Mouse (Mus musculus) thymus, postnatal 14 days (tissue): Measurements from ENCODE around the gene Cfl1.

ENCODE experiments used
- DNase-seq: peaks from one replicate; pipeline ENCODE4 v3.0.0; 2021

Cfl1 gene

DNA sequence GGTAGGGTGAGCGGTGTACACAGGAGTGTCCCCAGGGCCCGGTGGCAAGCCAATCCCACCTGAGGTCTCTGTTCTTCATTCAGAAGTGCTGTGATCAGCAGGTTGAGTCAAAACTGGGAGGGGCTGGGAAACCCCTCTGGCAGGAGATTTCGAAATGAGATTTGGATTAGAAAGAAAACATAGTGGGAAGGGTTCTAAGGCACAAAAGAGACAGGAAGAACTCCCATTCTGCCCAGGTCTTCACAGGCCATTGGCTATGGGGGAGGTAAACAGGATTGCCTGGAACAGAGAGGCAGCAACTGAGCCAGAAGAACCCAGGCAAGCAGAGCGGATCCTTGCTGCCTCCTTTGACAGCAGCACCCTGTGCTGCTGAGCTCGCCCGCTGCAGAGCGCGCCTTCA, 48.5 kb downstream of the Cfl1 start:
- DNase-seq, result no peak

DNA sequence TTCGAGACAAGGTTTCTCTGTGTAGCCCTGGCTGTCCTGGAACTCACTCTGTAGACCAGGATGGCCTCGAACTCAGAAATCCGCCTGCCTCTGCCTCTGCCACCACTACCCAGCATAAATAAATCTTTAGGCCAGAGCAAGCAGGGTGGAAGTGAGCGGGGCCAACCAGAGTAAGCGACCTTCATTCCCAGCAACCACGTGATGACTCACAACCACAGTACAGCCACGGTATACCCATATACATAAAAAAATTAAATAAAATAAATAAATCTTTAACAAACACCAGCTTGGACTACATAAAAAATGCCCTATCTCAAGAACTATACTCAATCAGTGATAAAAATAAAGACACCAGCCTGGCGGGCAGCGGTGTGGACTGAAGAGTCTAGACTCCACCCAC, 53.1 kb downstream of the Cfl1 start:
- DNase-seq, result no peak

DNA sequence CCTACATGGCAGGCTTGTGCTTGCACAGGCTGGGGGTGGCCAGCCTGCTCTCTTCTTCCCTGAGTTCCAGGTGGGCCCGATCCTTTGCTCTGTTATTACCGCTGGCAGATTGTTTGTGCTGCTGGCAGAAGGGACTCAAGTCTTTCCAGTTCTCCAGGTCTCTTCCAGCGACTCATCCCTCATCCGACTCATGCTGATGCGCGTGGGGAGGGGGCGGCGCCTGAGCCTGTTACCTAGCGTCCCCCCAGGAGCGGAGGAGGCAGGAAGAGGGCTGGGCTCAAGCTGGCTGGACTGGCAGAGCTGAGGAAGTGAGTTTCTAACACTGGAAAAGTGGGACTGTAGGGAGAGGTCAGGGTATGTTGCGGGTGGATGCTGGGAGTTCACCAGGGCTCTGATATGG, 53.8 kb downstream of the Cfl1 start:
- DNase-seq, result no peak
